Mouse (Mus musculus): ENCODE data around the gene Phpt1.

- TF ChIP-seq GATA1 (IDR thresholded peaks at IDR 0.05; ENCODE audit: low read length), result no peak
- no peak for TF ChIP-seq TAL1 (IDR thresholded peaks at IDR 0.05; ENCODE audit: low read length)
Observed at GRCm38 (mm10) chr2:25578796-25579736, 4.0 kb upstream of the Phpt1 start.
